22 mouse cellular contexts compared by ENCODE assay signal in genomic region chr13:83750437-83750836, GRCm38 (mm10).
A peak's percentile ranks its signal among the peaks of the same experiment; 100 is the strongest.
DNase-seq lines count a peak whose midpoint lies in the region; ATAC-seq lines count a peak whose summit lies in the region.
"Had no signal": no experiment of that assay in that cellular context is flagged by ENCODE, and none has a peak within 500 bp of the region (broad histone marks: within the 10 kb centered on the region; RNA-seq: fewer than 3 reads in every experiment).

No protein-coding gene starts in this region.

- 43% methylated on average over 4 of the region's 4 CpGs for WGBS in forebrain, embryonic 13.5 days
- 62% methylated on average over 4 of the region's 4 CpGs for WGBS in forebrain, embryonic 10.5 days
- WGBS in neural tube, embryonic 13.5 days: 37% methylated on average over 4 of the region's 4 CpGs
- 60% methylated on average over 4 of the region's 4 CpGs for WGBS in midbrain, embryonic 14.5 days

- DNase-seq in forebrain, embryonic 10.5 days (ENCODE audit: extremely low spot score, low spot score): no peak
- DNase-seq in neural tube, embryonic 10.5 days (ENCODE audit: extremely low spot score, low spot score): no peak
- peak; percentile 36 for DNase-seq in midbrain, embryonic 14.5 days
- no peak for DNase-seq in heart, postnatal 36 days
- DNase-seq in urinary bladder, postnatal 10 days (ENCODE audit: low spot score): no peak
- DNase-seq: adrenal gland, postnatal 14 days; cerebellum, adult 11 months; cerebellum, postnatal 14 days; embryo, embryonic 11 days; kidney, adult 18-20 months; liver, postnatal 0 days; lung, postnatal 14 days; right cerebral cortex, adult 18-20 months; thymus, postnatal 14 days had no signal

- H3K27ac ChIP-seq in forebrain, embryonic 13.5 days: peak overlapping the region; percentile 80
- no peak overlapping the region for H3K27ac ChIP-seq in forebrain, embryonic 10.5 days
- peak overlapping the region; percentile 88 for H3K27ac ChIP-seq in neural tube, embryonic 13.5 days (replicated peaks)
- H3K27ac ChIP-seq in midbrain, embryonic 14.5 days (replicated peaks; ENCODE audit: low read depth, low read length): peak overlapping the region; percentile 81
- H3K27ac ChIP-seq: kidney, postnatal 0 days; limb, embryonic 10.5 days had no signal

- peaks cover 26% of the 10 kb centered on the region for H3K4me1 ChIP-seq in forebrain, embryonic 13.5 days
- peaks cover 19% of the 10 kb centered on the region for H3K4me1 ChIP-seq in forebrain, embryonic 10.5 days
- peaks cover 21% of the 10 kb centered on the region for H3K4me1 ChIP-seq in neural tube, embryonic 13.5 days (replicated peaks)
- peaks cover 20% of the 10 kb centered on the region for H3K4me1 ChIP-seq in midbrain, embryonic 14.5 days (ENCODE audit: control insufficient read depth, insufficient read depth, low read length)
- H3K4me1 ChIP-seq: megakaryocyte, embryonic 14.5 days had no signal

- intact Hi-C loops in heart, postnatal 36 days (cut with DNase I): no loop called here

- H3K9me3 ChIP-seq in forebrain, embryonic 13.5 days (replicated peaks): no peaks in the 10 kb centered on the region
- no peaks in the 10 kb centered on the region for H3K9me3 ChIP-seq in forebrain, embryonic 10.5 days
- H3K9me3 ChIP-seq in neural tube, embryonic 13.5 days: no peaks in the 10 kb centered on the region
- H3K9me3 ChIP-seq in midbrain, embryonic 14.5 days (ENCODE audit: control insufficient read depth, low read length): no peaks in the 10 kb centered on the region
- H3K9me3 ChIP-seq: G1E; limb, embryonic 10.5 days; megakaryocyte, embryonic 14.5 days had no signal

- H3K4me3 ChIP-seq in forebrain, embryonic 13.5 days: no peak overlapping the region
- H3K4me3 ChIP-seq in forebrain, embryonic 10.5 days: no peak overlapping the region
- H3K4me3 ChIP-seq in neural tube, embryonic 13.5 days: no peak overlapping the region
- H3K4me3 ChIP-seq in midbrain, embryonic 14.5 days (replicated peaks; ENCODE audit: low read depth, low read length): no peak overlapping the region
- H3K4me3 ChIP-seq: limb, embryonic 10.5 days; megakaryocyte, embryonic 14.5 days; myocyte had no signal

- no peak for ATAC-seq in forebrain, embryonic 13.5 days
- ATAC-seq in neural tube, embryonic 13.5 days (ENCODE audit: low read depth): no peak
- no peak for ATAC-seq in midbrain, embryonic 14.5 days (ENCODE audit: low FRiP score, low TSS enrichment)
- ATAC-seq: activated CD4-positive, CD25-positive, alpha-beta regulatory T cell, adult 4 months; liver, postnatal 0 days had no signal

- no peak overlapping the region for H3K9ac ChIP-seq in forebrain, embryonic 13.5 days
- no peak overlapping the region for H3K9ac ChIP-seq in neural tube, embryonic 13.5 days
- H3K9ac ChIP-seq in midbrain, embryonic 14.5 days (replicated peaks; ENCODE audit: low read length): no peak overlapping the region
- H3K9ac ChIP-seq: liver, postnatal 0 days had no signal

- H3K4me2 ChIP-seq in forebrain, embryonic 13.5 days: no peak overlapping the region; the same call in 1 of the 2 replicates
- 0 out of 2 replicates have a peak overlapping the region, but pooled peaks have one; percentile 25 for H3K4me2 ChIP-seq in neural tube, embryonic 13.5 days
- H3K4me2 ChIP-seq in midbrain, embryonic 14.5 days (ENCODE audit: low read length): no peak overlapping the region

- H3K36me3 ChIP-seq in forebrain, embryonic 13.5 days (ENCODE audit: poor library complexity, severe bottlenecking): no peaks in the 10 kb centered on the region
- no peaks in the 10 kb centered on the region for H3K36me3 ChIP-seq in forebrain, embryonic 10.5 days (replicated peaks)
- H3K36me3 ChIP-seq in neural tube, embryonic 13.5 days: no peaks in the 10 kb centered on the region
- H3K36me3 ChIP-seq in midbrain, embryonic 14.5 days (ENCODE audit: control insufficient read depth, insufficient read depth, low read length): no peaks in the 10 kb centered on the region
- H3K36me3 ChIP-seq: G1E; limb, embryonic 10.5 days had no signal

- H3K27me3 ChIP-seq in forebrain, embryonic 13.5 days: no peaks in the 10 kb centered on the region
- peaks cover 23% of the 10 kb centered on the region for H3K27me3 ChIP-seq in forebrain, embryonic 10.5 days (ENCODE audit: poor library complexity, severe bottlenecking)
- H3K27me3 ChIP-seq in neural tube, embryonic 13.5 days: no peaks in the 10 kb centered on the region
- H3K27me3 ChIP-seq in midbrain, embryonic 14.5 days (ENCODE audit: control insufficient read depth, insufficient read depth, low read length): no peaks in the 10 kb centered on the region
